Mouse (Mus musculus): ENCODE results near the gene Enthd1.

GRCm38 (mm10) chr15:80488658-80489057, 76.3 kb downstream of the Enthd1 start:
- TF ChIP-seq POLR2A (IDR thresholded peaks at IDR 0.05; ENCODE audit: insufficient read depth, low read depth, low read length) (no peak), CTCF (IDR thresholded peaks at IDR 0.05; ENCODE audit: insufficient read depth, low read depth, low read length) (no peak)
